Mouse (Mus musculus): ENCODE results near the gene Elf1.

DNA sequence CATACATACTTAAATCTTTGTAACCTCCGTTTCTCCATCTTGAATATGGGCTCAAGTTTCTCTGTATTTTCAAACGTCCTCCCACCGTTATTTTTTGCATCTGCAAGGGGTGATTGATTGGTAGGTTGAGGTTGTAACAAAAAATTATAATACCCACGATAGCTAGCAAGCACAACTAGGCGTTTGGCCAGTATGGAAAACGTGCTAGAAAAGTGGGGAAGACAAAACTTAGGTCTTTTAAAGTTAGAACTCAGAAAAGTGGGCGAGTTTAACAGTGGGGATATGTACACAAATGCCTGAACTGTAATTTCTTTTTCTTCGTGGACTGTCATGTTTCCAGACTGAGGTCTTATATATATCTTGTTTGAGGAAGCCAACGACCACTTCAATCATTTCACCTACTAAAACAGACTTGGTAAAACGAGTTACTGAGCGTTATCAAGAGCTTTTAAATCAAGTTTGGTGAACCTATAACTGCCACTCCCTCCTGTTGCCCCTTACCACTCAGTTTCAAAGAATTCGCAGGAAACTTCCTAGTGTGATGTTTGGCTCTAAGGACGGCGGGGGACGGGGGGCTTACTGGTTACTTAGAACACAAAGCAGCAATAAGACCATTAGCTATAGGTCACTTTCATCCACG is 105.6 kb downstream of the Elf1 start:
- TF ChIP-seq CTCF (IDR thresholded peaks at IDR 0.05; ENCODE audit: extremely low read depth, insufficient read depth, insufficient read length, insufficient replicate concordance) (no peak), POLR2A (IDR thresholded peaks at IDR 0.05; ENCODE audit: low read depth, low read length) (no peak)
